Mouse (Mus musculus) adrenal gland, adult 10 weeks (tissue): ENCODE results near the gene Pramef20. TPM values are rescaled to one million over a fixed set of nuclear protein-coding genes. Genes with fewer than 3 reads are reported as not detected.

ENCODE experiments used
- polyA plus RNA-seq: library from polyadenylated mRNA; stranded (reverse); fragments of 350-450 nt; fragmentation: Illumina TruSeq; extraction: RNeasy Lipid Tissue Mini Kit (QIAGEN cat#74804); gene quantifications from one replicate; pipeline ENCODE4 v1.2.3, GENCODE M21; 2014; ENCODE audit warnings: low read depth, low replicate concordance

Pramef20 gene
- polyA plus RNA-seq, result not detected

GRCm38 (mm10) chr4:144377911-144378310 is at the start of gene Pramef20:
TSS of gene Pramef20 (minus strand) at chr4:144377933.

GRCm38 (mm10) chr4:144408290-144408689 is 30.6 kb upstream of the Pramef20 start, which contains the start of gene Pramef12:
TSS of gene Pramef12 (minus strand) at chr4:144408464.

GRCm38 (mm10) chr4:144357642-144358041 is 20.1 kb downstream of the Pramef20 start, which contains the start of gene Gm13119:
TSS of gene Gm13119 (plus strand) at chr4:144357942.

GRCm38 (mm10) chr4:144329949-144330348 is 47.8 kb downstream of the Pramef20 start, which contains the start of gene Gm13128:
TSS of gene Gm13128 (plus strand) at chr4:144330249.

Other genes starting within 250 kb of the Pramef20 start
- not detected for gene Oog3, start 215.3 kb downstream of the Pramef20 start, polyA plus RNA-seq
- gene Oog2, start 187.2 kb downstream of the Pramef20 start, polyA plus RNA-seq, result not detected
- not detected for gene C87977, start 164.6 kb downstream of the Pramef20 start, polyA plus RNA-seq
- not detected for gene Pramel5, start 97.4 kb downstream of the Pramef20 start, polyA plus RNA-seq
- gene Gm13128, start 47.7 kb downstream of the Pramef20 start, polyA plus RNA-seq, result not detected
- not detected for gene Gm13119, start 20.0 kb downstream of the Pramef20 start, polyA plus RNA-seq
- not detected for gene Pramef12, start 30.5 kb upstream of the Pramef20 start, polyA plus RNA-seq
- not detected for gene 1700012P22Rik, start 60.8 kb upstream of the Pramef20 start, polyA plus RNA-seq
- not detected for gene Gm9944, start 75.4 kb upstream of the Pramef20 start, polyA plus RNA-seq
- not detected for gene Aadacl3, start 85.8 kb upstream of the Pramef20 start, polyA plus RNA-seq
- gene 9430007A20Rik, start 141.9 kb upstream of the Pramef20 start, polyA plus RNA-seq, result not detected
- not detected for gene Gm13124, start 187.2 kb upstream of the Pramef20 start, polyA plus RNA-seq
- gene Aadacl4, start 235.8 kb upstream of the Pramef20 start, polyA plus RNA-seq, result not detected